Mouse (Mus musculus): ENCODE measurements around the gene Npnt. TPM values are rescaled to one million over a fixed set of nuclear protein-coding genes. Genes with fewer than 3 reads are reported as not detected.

Npnt gene
- polyA plus RNA-seq, 1 experiment from 2014 or later, result 25.6 TPM

- Histone ChIP-seq H3K9me3 (no peaks in the 10 kb centered on the region), H3K4me3 (no peak overlapping the region), H3K27me3 (replicated peaks) (no peaks in the 10 kb centered on the region), H3K9ac (no peak overlapping the region), H3K4me2 (no peak overlapping the region), H3K27ac (replicated peaks) (no peak overlapping the region), H3K36me3 (no peaks in the 10 kb centered on the region), H3K4me1 (0 out of 2 replicates have a peak, but pooled peaks cover 4% of the 10 kb centered on the region)
- ATAC-seq (ENCODE audit: extremely low read depth, insufficient number of reproducible peaks, low FRiP score, low TSS enrichment), result no peak
- 39% methylated on average over 2 of the region's 2 CpGs for WGBS
These were observed 15.4 kb downstream of the Npnt start for GRCm38 (mm10) chr3:132934649-132935048.

GRCm38 (mm10) chr3:132931526-132931925 lies 18.6 kb downstream of the Npnt start:
- Histone ChIP-seq H3K4me1 (peaks cover 14% of the 10 kb centered on the region), H3K9ac (no peak overlapping the region), H3K4me2 (no peak overlapping the region), H3K9me3 (no peaks in the 10 kb centered on the region), H3K27ac (replicated peaks) (no peak overlapping the region), H3K4me3 (no peak overlapping the region), H3K27me3 (replicated peaks) (no peaks in the 10 kb centered on the region), H3K36me3 (no peaks in the 10 kb centered on the region)
- ATAC-seq (ENCODE audit: extremely low read depth, insufficient number of reproducible peaks, low FRiP score, low TSS enrichment), result no peak
- 79% methylated on average over 4 of the region's 4 CpGs for WGBS

- Histone ChIP-seq H3K9ac (no peak overlapping the region), H3K36me3 (no peaks in the 10 kb centered on the region), H3K9me3 (no peaks in the 10 kb centered on the region), H3K4me2 (no peak overlapping the region), H3K27ac (replicated peaks) (no peak overlapping the region), H3K27me3 (replicated peaks) (no peaks in the 10 kb centered on the region), H3K4me1 (peaks cover 14% of the 10 kb centered on the region), H3K4me3 (no peak overlapping the region)
- no peak for ATAC-seq (ENCODE audit: extremely low read depth, insufficient number of reproducible peaks, low FRiP score, low TSS enrichment)
- WGBS, result 62% methylated on average over 6 of the region's 6 CpGs
These were observed 20.2 kb downstream of the Npnt start for GRCm38 (mm10) chr3:132929866-132930265.

- Histone ChIP-seq H3K27me3 (replicated peaks) (no peaks in the 10 kb centered on the region), H3K9ac (no peak overlapping the region), H3K9me3 (no peaks in the 10 kb centered on the region), H3K36me3 (no peaks in the 10 kb centered on the region), H3K27ac (replicated peaks) (no peak overlapping the region), H3K4me2 (no peak overlapping the region), H3K4me1 (peaks cover 14% of the 10 kb centered on the region), H3K4me3 (no peak overlapping the region)
- 71% methylated on average over 9 of the region's 9 CpGs for WGBS
- no peak for ATAC-seq (ENCODE audit: extremely low read depth, insufficient number of reproducible peaks, low FRiP score, low TSS enrichment)
These were observed 21.9 kb downstream of the Npnt start for GRCm38 (mm10) chr3:132928186-132928585.

DNA sequence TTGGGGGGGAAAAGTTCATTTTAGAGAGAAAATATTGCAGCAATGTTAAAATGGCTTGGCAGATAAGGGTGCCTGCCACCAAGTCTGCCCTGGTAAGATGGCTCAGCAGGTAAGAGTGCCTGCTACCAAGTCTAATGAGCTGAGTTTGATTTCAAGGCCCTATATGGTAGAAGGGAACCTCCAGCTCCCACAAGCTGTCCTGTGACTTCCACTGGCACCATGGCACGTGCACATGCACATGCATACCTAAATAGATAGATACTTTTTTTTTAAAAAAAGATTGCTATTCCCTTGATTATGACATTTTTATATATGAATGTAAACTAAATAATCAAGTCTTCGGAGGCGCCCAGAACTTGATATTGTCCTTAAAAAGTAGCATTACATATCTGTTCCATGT lies 30.3 kb downstream of the Npnt start:
- Histone ChIP-seq H3K9ac (no peak overlapping the region), H3K27ac (replicated peaks) (no peak overlapping the region), H3K4me2 (no peak overlapping the region), H3K4me3 (no peak overlapping the region), H3K36me3 (no peaks in the 10 kb centered on the region), H3K27me3 (replicated peaks) (no peaks in the 10 kb centered on the region), H3K4me1 (no peaks in the 10 kb centered on the region), H3K9me3 (no peaks in the 10 kb centered on the region)
- no peak for ATAC-seq (ENCODE audit: extremely low read depth, insufficient number of reproducible peaks, low FRiP score, low TSS enrichment)
- 85% methylated on average over 3 of the region's 3 CpGs for WGBS

DNA sequence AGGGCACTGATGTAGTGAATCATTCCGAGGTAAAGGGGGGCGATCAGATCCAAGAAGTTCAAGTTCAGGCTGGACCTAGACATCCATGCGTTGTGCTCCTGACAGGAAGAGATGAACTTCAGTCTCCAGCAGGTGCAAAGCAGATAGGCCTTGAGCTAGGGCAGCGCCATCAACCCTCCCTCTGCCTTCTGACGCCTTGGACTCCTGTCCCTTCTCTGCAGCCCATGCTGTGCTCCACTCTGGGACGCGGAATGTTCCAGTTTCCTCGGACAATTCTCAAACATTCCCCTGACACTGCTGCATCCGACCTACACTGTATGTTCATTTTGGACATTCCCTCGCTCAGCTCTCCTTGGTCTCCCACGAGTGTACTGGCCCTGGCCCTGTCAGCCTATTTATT lies 30.9 kb downstream of the Npnt start:
- Histone ChIP-seq H3K27ac (replicated peaks) (no peak overlapping the region), H3K4me1 (no peaks in the 10 kb centered on the region), H3K9ac (no peak overlapping the region), H3K9me3 (no peaks in the 10 kb centered on the region), H3K4me3 (no peak overlapping the region), H3K36me3 (no peaks in the 10 kb centered on the region), H3K27me3 (replicated peaks) (no peaks in the 10 kb centered on the region), H3K4me2 (no peak overlapping the region)
- no peak for ATAC-seq (ENCODE audit: extremely low read depth, insufficient number of reproducible peaks, low FRiP score, low TSS enrichment)
- WGBS, result 75% methylated on average over 11 of the region's 11 CpGs

GRCm38 (mm10) chr3:132917356-132918090 lies 32.6 kb downstream of the Npnt start:
- Histone ChIP-seq H3K27me3 (replicated peaks) (no peaks in the 10 kb centered on the region), H3K27ac (replicated peaks) (no peak overlapping the region), H3K4me1 (peaks cover 8% of the 10 kb centered on the region; the same call in 1 of the 2 replicates), H3K4me2 (no peak overlapping the region), H3K9me3 (no peaks in the 10 kb centered on the region), H3K4me3 (no peak overlapping the region), H3K36me3 (no peaks in the 10 kb centered on the region), H3K9ac (no peak overlapping the region)
- 80% methylated on average over 9 of the region's 9 CpGs for WGBS
- ATAC-seq (ENCODE audit: extremely low read depth, insufficient number of reproducible peaks, low FRiP score, low TSS enrichment), result no peak

DNA sequence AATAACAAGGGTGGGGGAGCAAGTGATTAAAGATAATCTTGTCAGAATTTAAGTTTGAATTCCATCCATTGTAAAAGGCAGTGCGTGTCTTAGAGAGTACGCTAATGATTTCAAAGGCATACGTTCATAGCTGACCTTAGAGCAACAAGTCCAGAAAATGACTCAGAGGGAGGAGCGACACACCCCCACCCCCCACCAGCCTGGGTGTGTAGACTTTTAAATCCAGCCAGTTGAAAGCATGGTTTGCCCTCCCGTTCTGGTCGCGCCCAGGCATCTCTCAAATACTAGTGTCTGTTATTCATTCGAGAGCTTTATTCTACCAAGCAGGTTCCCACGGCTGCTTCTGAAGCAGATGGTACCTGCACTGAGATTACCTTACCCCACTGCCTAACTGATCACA lies 34.4 kb downstream of the Npnt start:
- Histone ChIP-seq H3K4me1 (peaks cover 18% of the 10 kb centered on the region), H3K36me3 (no peaks in the 10 kb centered on the region), H3K9ac (no peak overlapping the region), H3K27me3 (replicated peaks) (no peaks in the 10 kb centered on the region), H3K9me3 (no peaks in the 10 kb centered on the region), H3K27ac (replicated peaks) (no peak overlapping the region), H3K4me2 (no peak overlapping the region), H3K4me3 (no peak overlapping the region)
- 75% methylated on average over 9 of the region's 9 CpGs for WGBS
- ATAC-seq (ENCODE audit: extremely low read depth, insufficient number of reproducible peaks, low FRiP score, low TSS enrichment), result no peak

DNA sequence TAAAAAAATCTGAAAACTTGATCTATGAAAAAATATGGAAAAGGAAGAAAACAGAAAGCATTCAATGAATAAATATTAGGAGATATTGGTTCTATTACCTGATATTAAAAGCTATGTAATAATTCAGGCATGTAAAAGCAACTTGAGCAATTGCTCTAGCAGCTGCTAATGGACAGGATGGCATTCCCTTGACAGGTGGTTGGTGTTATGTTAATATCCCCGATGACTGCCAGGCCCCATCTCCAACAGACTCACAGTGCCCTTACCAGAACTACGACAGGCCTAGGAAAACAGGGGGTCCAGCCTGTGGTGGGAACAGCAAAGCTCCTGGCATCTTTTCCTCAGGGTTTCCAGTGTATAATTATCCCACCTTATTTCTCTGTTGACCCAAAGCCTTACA lies 37.7 kb downstream of the Npnt start:
- Histone ChIP-seq H3K4me3 (no peak overlapping the region), H3K9ac (no peak overlapping the region), H3K4me1 (peaks cover 25% of the 10 kb centered on the region), H3K4me2 (no peak overlapping the region), H3K9me3 (no peaks in the 10 kb centered on the region), H3K27ac (replicated peaks) (no peak overlapping the region), H3K27me3 (replicated peaks) (no peaks in the 10 kb centered on the region), H3K36me3 (no peaks in the 10 kb centered on the region)
- 61% methylated on average over 2 of the region's 2 CpGs for WGBS
- no peak for ATAC-seq (ENCODE audit: extremely low read depth, insufficient number of reproducible peaks, low FRiP score, low TSS enrichment)

DNA sequence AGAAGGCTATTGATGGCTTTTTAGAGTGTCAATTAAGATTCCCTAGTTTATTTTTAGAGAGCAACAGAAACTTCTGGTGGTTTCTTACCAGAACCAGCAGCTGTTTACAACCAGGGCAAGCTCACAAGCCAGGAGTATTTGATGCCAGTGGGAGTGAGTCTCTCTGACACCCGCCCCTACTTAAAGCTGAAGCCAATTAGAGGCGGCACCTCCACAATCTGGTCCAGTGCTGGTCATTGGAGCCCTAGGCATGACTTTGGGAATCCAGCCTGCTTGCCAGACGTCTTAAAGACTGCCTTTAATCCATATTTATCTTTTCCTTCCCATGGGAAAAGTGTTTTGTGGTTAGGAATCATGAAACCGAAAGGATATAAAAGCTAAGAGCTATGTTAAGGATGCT lies 38.4 kb downstream of the Npnt start:
- no peak for ATAC-seq (ENCODE audit: extremely low read depth, insufficient number of reproducible peaks, low FRiP score, low TSS enrichment)

DNA sequence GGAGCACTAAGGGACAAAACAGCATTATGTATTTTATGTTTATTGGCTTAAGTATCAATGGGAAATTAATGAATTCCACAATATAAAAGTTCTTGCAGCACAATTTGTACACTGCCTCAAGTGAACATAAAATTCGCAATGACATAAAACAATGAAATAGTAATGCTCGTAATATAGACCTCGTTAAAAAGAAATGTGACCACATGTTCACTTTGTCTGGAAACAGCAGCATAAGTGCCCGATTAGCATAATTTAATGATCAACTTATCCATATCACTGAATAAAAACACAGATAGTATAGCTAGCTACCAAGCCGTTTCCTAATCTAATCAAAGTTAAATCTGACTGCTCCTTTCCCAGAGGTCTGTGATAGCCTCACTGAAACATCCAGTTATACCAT lies 39.4 kb downstream of the Npnt start:
- no peak for ATAC-seq (ENCODE audit: extremely low read depth, insufficient number of reproducible peaks, low FRiP score, low TSS enrichment)
- H3K4me2 ChIP-seq, result no peak overlapping the region
- H3K4me3 ChIP-seq, result no peak overlapping the region
- 80% methylated on average over 5 of the region's 5 CpGs for WGBS
- H3K27me3 ChIP-seq (replicated peaks), result no peaks in the 10 kb centered on the region
- no peaks in the 10 kb centered on the region for H3K9me3 ChIP-seq
- no peaks in the 10 kb centered on the region for H3K36me3 ChIP-seq
- no peak overlapping the region for H3K9ac ChIP-seq
- H3K27ac ChIP-seq (replicated peaks), result no peak overlapping the region
- peaks cover 25% of the 10 kb centered on the region for H3K4me1 ChIP-seq

More for the DNA sequence above, 38.4 kb downstream of the Npnt start:
- Histone ChIP-seq H3K27ac (replicated peaks) (no peak overlapping the region), H3K4me1 (peaks cover 25% of the 10 kb centered on the region), H3K9ac (no peak overlapping the region), H3K4me2 (no peak overlapping the region), H3K4me3 (no peak overlapping the region), H3K27me3 (replicated peaks) (no peaks in the 10 kb centered on the region), H3K36me3 (no peaks in the 10 kb centered on the region), H3K9me3 (no peaks in the 10 kb centered on the region)
- 62% methylated on average over 4 of the region's 4 CpGs for WGBS

GRCm38 (mm10) chr3:132909736-132910135 lies 40.4 kb downstream of the Npnt start:
- Histone ChIP-seq H3K9ac (0 out of 2 replicates have a peak overlapping the region, but pooled peaks have one; percentile 28), H3K4me2 (peak overlapping the region; percentile 46), H3K27me3 (replicated peaks) (no peaks in the 10 kb centered on the region), H3K9me3 (no peaks in the 10 kb centered on the region), H3K4me3 (peak overlapping the region; percentile 23), H3K27ac (replicated peaks) (no peak overlapping the region), H3K36me3 (peaks cover 1% of the 10 kb centered on the region; the same call in 1 of the 2 replicates), H3K4me1 (peaks cover 25% of the 10 kb centered on the region)
- 29% methylated on average over 12 of the region's 12 CpGs for WGBS
- ATAC-seq (ENCODE audit: extremely low read depth, insufficient number of reproducible peaks, low FRiP score, low TSS enrichment), result no peak

Measured in heart, embryonic 13.5 days (tissue).